Mouse (Mus musculus) embryonic fibroblast, embryonic 13.5 days (primary cell): ENCODE measurements at regions not wholly inside any gene's neighbourhood (a gene's known extent, or its start where the extent isn't known, plus 50 kb on each side); places are given as distances from the start of the nearest gene placed in this dataset.

Experiments
- CTCF ChIP-seq: IDR thresholded peaks from 2 replicates; pipeline ENCODE4 v1.5.1; 2011; ENCODE audit warnings: mild to moderate bottlenecking, control low read depth, low read length, moderate library complexity, borderline replicate concordance; ENCODE audit not compliant: insufficient read depth
- POLR2A ChIP-seq: IDR thresholded peaks from 2 replicates; pipeline ENCODE4 v1.6.1; 2011; ENCODE audit warnings: low read depth, mild to moderate bottlenecking, control low read depth, low read length, moderate library complexity

- no peak for TF ChIP-seq CTCF
- no peak for TF ChIP-seq POLR2A
These were observed 856.8 kb downstream of the Slc4a3 start for GRCm38 (mm10) chr1:76402854-76403253.
